8 mouse cellular contexts compared by ENCODE assay signal in genomic region chr2:75767871-75768558, GRCm38 (mm10).
A peak's percentile ranks its signal among the peaks of the same experiment; 100 is the strongest.
DNase-seq lines count a peak whose midpoint lies in the region; ATAC-seq and TF ChIP-seq lines count a peak whose summit lies in the region.

No protein-coding gene starts in this region.

- no peak for TF ChIP-seq CTCF in embryonic fibroblast, embryonic 13.5 days (IDR thresholded peaks at IDR 0.05; ENCODE audit: borderline replicate concordance, insufficient read depth, low read length)
- TF ChIP-seq CTCF in cerebellum, adult 2 months (IDR thresholded peaks at IDR 0.05; ENCODE audit: borderline replicate concordance, insufficient read depth, low read depth, low read length): no peak

- no peak overlapping the region for H3K9ac ChIP-seq in kidney, embryonic 16.5 days (replicated peaks; ENCODE audit: low read length)
- no peak overlapping the region for H3K9ac ChIP-seq in midbrain, embryonic 12.5 days (replicated peaks)
- H3K9ac ChIP-seq in neural tube, embryonic 15.5 days (replicated peaks): no peak overlapping the region

- H3K36me3 ChIP-seq in kidney, embryonic 16.5 days (ENCODE audit: insufficient read depth, low read length): no peaks in the 10 kb centered on the region
- no peaks in the 10 kb centered on the region for H3K36me3 ChIP-seq in midbrain, embryonic 12.5 days
- no peaks in the 10 kb centered on the region for H3K36me3 ChIP-seq in neural tube, embryonic 15.5 days

- 41% methylated on average over 7 of the region's 7 CpGs for WGBS in kidney, embryonic 16.5 days
- WGBS in midbrain, embryonic 12.5 days: 51% methylated on average over 7 of the region's 7 CpGs
- WGBS in cerebellum, adult 2 months: 56% methylated on average over 7 of the region's 7 CpGs
- 58% methylated on average over 7 of the region's 7 CpGs for WGBS in neural tube, embryonic 15.5 days

- no peaks in the 10 kb centered on the region for H3K9me3 ChIP-seq in kidney, embryonic 16.5 days (ENCODE audit: low read length)
- H3K9me3 ChIP-seq in midbrain, embryonic 12.5 days: no peaks in the 10 kb centered on the region
- no peaks in the 10 kb centered on the region for H3K9me3 ChIP-seq in neural tube, embryonic 15.5 days (replicated peaks)

- peak; percentile 19 for DNase-seq in ovary, adult 18-20 months (ENCODE audit: low spot score)
- no peak for DNase-seq in ovary, postnatal 36 days (ENCODE audit: low spot score)
- DNase-seq in cerebellum, adult 2 months: no peak
- no peak for DNase-seq in frontal cortex, adult 2 months (ENCODE audit: extremely low spot score in 1 of 2, low spot score in 1 of 2)

- no peak overlapping the region; the same call in 1 of the 2 replicates for H3K4me2 ChIP-seq in kidney, embryonic 16.5 days (replicated peaks; ENCODE audit: low read depth, low read length)
- no peak overlapping the region for H3K4me2 ChIP-seq in midbrain, embryonic 12.5 days (replicated peaks)
- no peak overlapping the region for H3K4me2 ChIP-seq in neural tube, embryonic 15.5 days

- H3K27me3 ChIP-seq in kidney, embryonic 16.5 days (ENCODE audit: insufficient read depth, low read length): no peaks in the 10 kb centered on the region
- H3K27me3 ChIP-seq in midbrain, embryonic 12.5 days: no peaks in the 10 kb centered on the region
- H3K27me3 ChIP-seq in cerebellum, adult 2 months (ENCODE audit: control insufficient read depth, insufficient read depth, low read length): no peaks in the 10 kb centered on the region
- H3K27me3 ChIP-seq in neural tube, embryonic 15.5 days (replicated peaks): no peaks in the 10 kb centered on the region; the same call in 1 of the 2 replicates

- peak overlapping the region; percentile 96 for H3K27ac ChIP-seq in embryonic fibroblast, embryonic 13.5 days (ENCODE audit: insufficient read depth, low read length)
- H3K27ac ChIP-seq in kidney, embryonic 16.5 days (ENCODE audit: low read length): peak overlapping the region; percentile 64
- H3K27ac ChIP-seq in midbrain, embryonic 12.5 days (replicated peaks): no peak overlapping the region
- no peak overlapping the region for H3K27ac ChIP-seq in cerebellum, adult 2 months (ENCODE audit: insufficient read depth, low read length)
- no peak overlapping the region for H3K27ac ChIP-seq in neural tube, embryonic 15.5 days (replicated peaks)

- TF ChIP-seq POLR2A in embryonic fibroblast, embryonic 13.5 days (IDR thresholded peaks at IDR 0.05; ENCODE audit: low read depth, low read length): no peak
- TF ChIP-seq POLR2A in cerebellum, adult 2 months (IDR thresholded peaks at IDR 0.05; ENCODE audit: borderline replicate concordance, insufficient read depth, low read length): no peak

- peak; percentile 73 for ATAC-seq in kidney, embryonic 16.5 days (ENCODE audit: low FRiP score, low TSS enrichment)
- 0 out of 2 replicates have a peak, but pooled peaks have one; percentile 34 for ATAC-seq in midbrain, embryonic 12.5 days (ENCODE audit: low FRiP score, low read depth)
- ATAC-seq in neural tube, embryonic 15.5 days (ENCODE audit: low FRiP score): no peak

- H3K4me3 ChIP-seq in embryonic fibroblast, embryonic 13.5 days (ENCODE audit: insufficient read depth, low read length): no peak overlapping the region
- H3K4me3 ChIP-seq in kidney, embryonic 16.5 days (ENCODE audit: low read length): no peak overlapping the region
- H3K4me3 ChIP-seq in midbrain, embryonic 12.5 days: no peak overlapping the region
- no peak overlapping the region for H3K4me3 ChIP-seq in cerebellum, adult 2 months (replicated peaks; ENCODE audit: insufficient read depth, low read depth, low read length)
- H3K4me3 ChIP-seq in neural tube, embryonic 15.5 days (replicated peaks): no peak overlapping the region

- H3K4me1 ChIP-seq in embryonic fibroblast, embryonic 13.5 days (ENCODE audit: control insufficient read depth, insufficient read depth, low read length): peaks cover 5% of the 10 kb centered on the region; the same call in 1 of the 2 replicates
- H3K4me1 ChIP-seq in kidney, embryonic 16.5 days (ENCODE audit: insufficient read depth, low read length): peaks cover 21% of the 10 kb centered on the region
- H3K4me1 ChIP-seq in midbrain, embryonic 12.5 days: peaks cover 7% of the 10 kb centered on the region
- no peaks in the 10 kb centered on the region for H3K4me1 ChIP-seq in cerebellum, adult 2 months (ENCODE audit: control insufficient read depth, insufficient read depth, low read length)
- H3K4me1 ChIP-seq in neural tube, embryonic 15.5 days: peaks cover 5% of the 10 kb centered on the region; the same call in 1 of the 2 replicates

Comparison
In these comparisons a context has a peak if more than half of its experiments do, and no peak if none do; other contexts are left out.
1. H3K27ac ChIP-seq: peak in embryonic fibroblast, embryonic 13.5 days (single experiment) and kidney, embryonic 16.5 days (single experiment); none in midbrain, embryonic 12.5 days (single experiment), cerebellum, adult 2 months (single experiment) and neural tube, embryonic 15.5 days (single experiment).